Mouse (Mus musculus) lung, postnatal 0 days (tissue): ENCODE data around the gene Wdpcp. TPM values are rescaled to one million over a fixed set of nuclear protein-coding genes. Genes with fewer than 3 reads are reported as not detected.

Experiments used
- ATAC-seq: fragments of 200-750 bp; cut with Nextera tagmentation; 2 replicates; pipeline ENCODE4 v1.8.0; 2017; ENCODE audit warnings: moderate library complexity
- DNase-seq: peaks from one replicate; pipeline ENCODE4 v3.0.0-alpha.2; 2016; ENCODE audit warnings: low spot score
- H3K27ac ChIP-seq: fragments of 300-500 bp; sonication (generic); 2 replicates; pipeline ENCODE4 v1.5.1; 2014; ENCODE audit warnings: antibody characterized with exemption, mild to moderate bottlenecking, low read length, mixed read lengths
- H3K27me3 ChIP-seq: fragments of 300-500 bp; sonication (generic); replicated peaks from 2 replicates; pipeline ENCODE4 v1.6.1; 2014; ENCODE audit warnings: low read length, mixed read lengths; ENCODE audit not compliant: insufficient read depth
- H3K36me3 ChIP-seq: fragments of 300-500 bp; sonication (generic); 2 replicates; pipeline ENCODE4 v1.6.1; 2014; ENCODE audit warnings: low read length, mixed read lengths; ENCODE audit not compliant: insufficient read depth
- H3K4me1 ChIP-seq: fragments of 300-500 bp; sonication (generic); 2 replicates; pipeline ENCODE4 v1.6.1; 2014; ENCODE audit warnings: antibody characterized with exemption, low read depth, low read length, mixed read lengths; ENCODE audit not compliant: insufficient read depth
- H3K4me2 ChIP-seq: fragments of 300-500 bp; sonication (generic); replicated peaks from 2 replicates; pipeline ENCODE4 v1.6.1; 2014; ENCODE audit warnings: low read depth, mild to moderate bottlenecking, low read length, moderate library complexity, mixed read lengths
- H3K4me3 ChIP-seq: fragments of 300-500 bp; sonication (generic); 2 replicates; pipeline ENCODE4 v1.5.1; 2014; ENCODE audit warnings: low read depth, low read length
- H3K9ac ChIP-seq: fragments of 300-500 bp; sonication (generic); replicated peaks from 2 replicates; pipeline ENCODE4 v1.6.1; 2014; ENCODE audit warnings: low read depth, mild to moderate bottlenecking
- H3K9me3 ChIP-seq: fragments of 300-500 bp; sonication (generic); 2 replicates; pipeline ENCODE4 v1.6.1; 2016; ENCODE audit warnings: low read length, mixed read lengths
- CTCF ChIP-seq: IDR thresholded peaks from 2 replicates; pipeline ENCODE4 v1.5.1; 2016; ENCODE audit warnings: antibody characterized with exemption, mild to moderate bottlenecking
- EP300 ChIP-seq: IDR thresholded peaks from 2 replicates; pipeline ENCODE4 v1.6.1; 2016; ENCODE audit warnings: antibody characterized with exemption, mild to moderate bottlenecking, control low read depth
- WGBS: fragments of 180-500 bp; shearing (Covaris S2); extraction: QIAGEN DNeasy Blood & Tissue Kit; methylation state at CpG from one replicate; pipeline ENCODE4 v1.1.7; 2014; 5-methylcytosine and 5-hydroxymethylcytosine counted together
- polyA plus RNA-seq: library from polyadenylated mRNA; unstranded; fragments of >200 nt; fragmentation: Nextera tagmentation; extraction: Ambion mirVana; gene quantifications from 2 replicates; pipeline ENCODE4 v1.2.1, GENCODE M21; 2015

Gene Wdpcp
- polyA plus RNA-seq, 1 experiment from 2014 or later = 5.0 TPM

- Histone ChIP-seq H3K4me1 (no peaks in the 10 kb centered on the region), H3K9ac (no peak overlapping the region), H3K9me3 (no peaks in the 10 kb centered on the region), H3K4me3 (no peak overlapping the region), H3K36me3 (no peaks in the 10 kb centered on the region), H3K4me2 (no peak overlapping the region), H3K27ac (no peak overlapping the region), H3K27me3 (no peaks in the 10 kb centered on the region)
- DNase-seq (peak; percentile 7), ATAC-seq (no peak)
- WGBS = 22% methylated on average over 2 of the region's 2 CpGs
- TF ChIP-seq CTCF (no peak), EP300 (no peak)
These were observed 67.5 kb downstream of the Wdpcp start for GRCm38 (mm10) chr11:21639534-21639933.

GRCm38 (mm10) chr11:21644231-21644630, 72.2 kb downstream of the Wdpcp start:
- no peak for DNase-seq
- Histone ChIP-seq H3K9ac (no peak overlapping the region), H3K27me3 (no peaks in the 10 kb centered on the region), H3K36me3 (no peaks in the 10 kb centered on the region), H3K9me3 (no peaks in the 10 kb centered on the region), H3K4me3 (no peak overlapping the region), H3K4me1 (no peaks in the 10 kb centered on the region), H3K27ac (no peak overlapping the region), H3K4me2 (no peak overlapping the region)
- 65% methylated on average over 4 of the region's 4 CpGs for WGBS
- no peak for ATAC-seq
- TF ChIP-seq CTCF (no peak), EP300 (no peak)

GRCm38 (mm10) chr11:21646136-21646535, 74.1 kb downstream of the Wdpcp start:
- DNase-seq = no peak
- H3K4me2 ChIP-seq = no peak overlapping the region
- WGBS = 62% methylated on average over 3 of the region's 3 CpGs

GRCm38 (mm10) chr11:21658985-21659384, 87.0 kb downstream of the Wdpcp start:
- Histone ChIP-seq H3K4me1 (no peaks in the 10 kb centered on the region), H3K36me3 (no peaks in the 10 kb centered on the region), H3K4me2 (no peak overlapping the region), H3K4me3 (no peak overlapping the region), H3K27ac (no peak overlapping the region), H3K9me3 (no peaks in the 10 kb centered on the region), H3K9ac (no peak overlapping the region), H3K27me3 (no peaks in the 10 kb centered on the region)
- no peak for ATAC-seq
- WGBS = 65% methylated on average over 3 of the region's 3 CpGs
- no peak for TF ChIP-seq EP300
- peak; percentile 57 for TF ChIP-seq CTCF
- peak; percentile 59 for DNase-seq

More at GRCm38 (mm10) chr11:21646136-21646535, 74.1 kb downstream of the Wdpcp start:
- Histone ChIP-seq H3K27ac (no peak overlapping the region), H3K36me3 (no peaks in the 10 kb centered on the region), H3K27me3 (no peaks in the 10 kb centered on the region), H3K9me3 (no peaks in the 10 kb centered on the region), H3K4me3 (no peak overlapping the region), H3K9ac (no peak overlapping the region), H3K4me1 (no peaks in the 10 kb centered on the region)
- no peak for ATAC-seq
- no peak for TF ChIP-seq CTCF
- TF ChIP-seq EP300 = no peak

- WGBS = 73% methylated on average over 2 of the region's 2 CpGs
These were observed 105.0 kb downstream of the Wdpcp start for GRCm38 (mm10) chr11:21677034-21677433.

GRCm38 (mm10) chr11:21688441-21688840, 116.4 kb downstream of the Wdpcp start:
- TF ChIP-seq CTCF = no peak
- no peak for TF ChIP-seq EP300
- DNase-seq (no peak), ATAC-seq (no peak)
- no peaks in the 10 kb centered on the region for H3K4me1 ChIP-seq
- no peak overlapping the region for H3K27ac ChIP-seq
- no peaks in the 10 kb centered on the region for H3K9me3 ChIP-seq
- no peaks in the 10 kb centered on the region for H3K36me3 ChIP-seq
- no peaks in the 10 kb centered on the region for H3K27me3 ChIP-seq
- H3K4me3 ChIP-seq = no peak overlapping the region
- H3K9ac ChIP-seq = no peak overlapping the region
- no peak overlapping the region for H3K4me2 ChIP-seq
- 80% methylated on average over 6 of the region's 6 CpGs for WGBS

More at GRCm38 (mm10) chr11:21677034-21677433, 105.0 kb downstream of the Wdpcp start:
- no peak for TF ChIP-seq EP300
- TF ChIP-seq CTCF = peak; percentile 17
- Histone ChIP-seq H3K9me3 (no peaks in the 10 kb centered on the region), H3K4me2 (no peak overlapping the region), H3K4me3 (no peak overlapping the region), H3K36me3 (no peaks in the 10 kb centered on the region), H3K27ac (no peak overlapping the region), H3K4me1 (no peaks in the 10 kb centered on the region), H3K27me3 (no peaks in the 10 kb centered on the region), H3K9ac (no peak overlapping the region)
- ATAC-seq (no peak), DNase-seq (peak; percentile 5)

- ATAC-seq (no peak), DNase-seq (no peak)
- Histone ChIP-seq H3K36me3 (no peaks in the 10 kb centered on the region), H3K27me3 (no peaks in the 10 kb centered on the region), H3K27ac (no peak overlapping the region), H3K9me3 (no peaks in the 10 kb centered on the region), H3K4me2 (no peak overlapping the region), H3K4me3 (no peak overlapping the region), H3K9ac (no peak overlapping the region), H3K4me1 (no peaks in the 10 kb centered on the region)
- 70% methylated on average over 2 of the region's 2 CpGs for WGBS
- TF ChIP-seq EP300 (no peak), CTCF (no peak)
These were observed 118.7 kb downstream of the Wdpcp start for GRCm38 (mm10) chr11:21690730-21691129.
